Mouse (Mus musculus): ENCODE results near the gene 4921507P07Rik. TPM values are rescaled to one million over a fixed set of nuclear protein-coding genes. Genes with fewer than 3 reads are reported as not detected.
"Not testable (repeated sequence)": the region's sequence is repeated elsewhere in the genome, so short reads cannot be mapped to it uniquely, and the experiment has no call there.

Gene 4921507P07Rik
- total RNA-seq, 1 experiment, result 0.40 TPM

- no peak overlapping the region for H3K4me3 ChIP-seq (ENCODE audit: insufficient read depth in 1 of 2, low read depth in 1 of 2, low read length in 2 of 2, poor library complexity in 1 of 2, severe bottlenecking in 1 of 2)
- no peaks in the 10 kb centered on the region for H3K9me3 ChIP-seq (ENCODE audit: control insufficient read depth, insufficient read depth, low read depth, low read length)
- in situ Hi-C loops (cut with MboI; ENCODE audit: low sequenced_read_pairs in 2 of 2, unreplicated experiment in 2 of 2), result no loop called here
- DNase-seq (ENCODE audit: low read depth, low spot score), result no peak
- H3K4me1 ChIP-seq (ENCODE audit: control insufficient read depth in 2 of 2, insufficient read depth in 2 of 2, low read length in 2 of 2, poor library complexity in 1 of 2), result no peaks in the 10 kb centered on the region
- H3K9ac ChIP-seq (ENCODE audit: insufficient read depth, low read depth, low read length, poor library complexity, severe bottlenecking), result no peak overlapping the region
- no peaks in the 10 kb centered on the region; the same call in 1 of the 2 replicates for H3K36me3 ChIP-seq (ENCODE audit: control insufficient read depth, insufficient read depth, low read length, poor library complexity, severe bottlenecking)
- TF ChIP-seq ZC3H11A (IDR thresholded peaks at IDR 0.05; ENCODE audit: borderline replicate concordance, low read depth, low read length) (no peak), MAFK (IDR thresholded peaks at IDR 0.05; ENCODE audit: insufficient read depth, low read depth, low read length) (no peak), CHD2 (IDR thresholded peaks at IDR 0.05; ENCODE audit: low read depth, low read length) (no peak), HCFC1 (IDR thresholded peaks at IDR 0.05; ENCODE audit: borderline replicate concordance, insufficient read depth, low read length) (no peak), ZNF384 (IDR thresholded peaks at IDR 0.05; ENCODE audit: low read depth, low read length) (no peak)
- no peak overlapping the region for H3K27ac ChIP-seq (ENCODE audit: insufficient read depth, low read depth, low read length, poor library complexity, severe bottlenecking)
These were observed 37.6 kb downstream of the 4921507P07Rik start for GRCm38 (mm10) chr6:50558877-50559276.

GRCm38 (mm10) chr6:50557566-50557965 lies 38.9 kb downstream of the 4921507P07Rik start:
- H3K9ac ChIP-seq (ENCODE audit: insufficient read depth, low read depth, low read length, poor library complexity, severe bottlenecking), result no peak overlapping the region
- TF ChIP-seq HCFC1 (IDR thresholded peaks at IDR 0.05; ENCODE audit: borderline replicate concordance, insufficient read depth, low read length) (no peak), ZC3H11A (IDR thresholded peaks at IDR 0.05; ENCODE audit: borderline replicate concordance, low read depth, low read length) (no peak), CHD2 (IDR thresholded peaks at IDR 0.05; ENCODE audit: low read depth, low read length) (no peak)
- H3K4me1 ChIP-seq (ENCODE audit: control insufficient read depth in 2 of 2, insufficient read depth in 2 of 2, low read length in 2 of 2, poor library complexity in 1 of 2), result no peaks in the 10 kb centered on the region
- H3K36me3 ChIP-seq (ENCODE audit: control insufficient read depth, insufficient read depth, low read length, poor library complexity, severe bottlenecking), result no peaks in the 10 kb centered on the region
- H3K4me3 ChIP-seq (ENCODE audit: insufficient read depth in 1 of 2, low read depth in 1 of 2, low read length in 2 of 2, poor library complexity in 1 of 2, severe bottlenecking in 1 of 2), result no peak overlapping the region
- in situ Hi-C loops (cut with MboI; ENCODE audit: low sequenced_read_pairs in 2 of 2, unreplicated experiment in 2 of 2), result no loop called here
- no peaks in the 10 kb centered on the region for H3K9me3 ChIP-seq (ENCODE audit: control insufficient read depth, insufficient read depth, low read depth, low read length)
- no peak overlapping the region for H3K27ac ChIP-seq (ENCODE audit: insufficient read depth, low read depth, low read length, poor library complexity, severe bottlenecking)
- DNase-seq (ENCODE audit: low read depth, low spot score), result no peak

GRCm38 (mm10) chr6:50554223-50554622 lies 42.2 kb downstream of the 4921507P07Rik start:
- in situ Hi-C loops (cut with MboI; ENCODE audit: low sequenced_read_pairs in 2 of 2, unreplicated experiment in 2 of 2); H3K4me1 ChIP-seq (ENCODE audit: control insufficient read depth in 2 of 2, insufficient read depth in 2 of 2, low read length in 2 of 2, poor library complexity in 1 of 2); H3K9me3 ChIP-seq (ENCODE audit: control insufficient read depth, insufficient read depth, low read depth, low read length); H3K9ac ChIP-seq (ENCODE audit: insufficient read depth, low read depth, low read length, poor library complexity, severe bottlenecking); H3K27ac ChIP-seq (ENCODE audit: insufficient read depth, low read depth, low read length, poor library complexity, severe bottlenecking); H3K4me3 ChIP-seq (ENCODE audit: insufficient read depth in 1 of 2, low read depth in 1 of 2, low read length in 2 of 2, poor library complexity in 1 of 2, severe bottlenecking in 1 of 2); H3K36me3 ChIP-seq (ENCODE audit: control insufficient read depth, insufficient read depth, low read length, poor library complexity, severe bottlenecking); DNase-seq (ENCODE audit: low read depth, low spot score): not testable (repeated sequence)

DNA sequence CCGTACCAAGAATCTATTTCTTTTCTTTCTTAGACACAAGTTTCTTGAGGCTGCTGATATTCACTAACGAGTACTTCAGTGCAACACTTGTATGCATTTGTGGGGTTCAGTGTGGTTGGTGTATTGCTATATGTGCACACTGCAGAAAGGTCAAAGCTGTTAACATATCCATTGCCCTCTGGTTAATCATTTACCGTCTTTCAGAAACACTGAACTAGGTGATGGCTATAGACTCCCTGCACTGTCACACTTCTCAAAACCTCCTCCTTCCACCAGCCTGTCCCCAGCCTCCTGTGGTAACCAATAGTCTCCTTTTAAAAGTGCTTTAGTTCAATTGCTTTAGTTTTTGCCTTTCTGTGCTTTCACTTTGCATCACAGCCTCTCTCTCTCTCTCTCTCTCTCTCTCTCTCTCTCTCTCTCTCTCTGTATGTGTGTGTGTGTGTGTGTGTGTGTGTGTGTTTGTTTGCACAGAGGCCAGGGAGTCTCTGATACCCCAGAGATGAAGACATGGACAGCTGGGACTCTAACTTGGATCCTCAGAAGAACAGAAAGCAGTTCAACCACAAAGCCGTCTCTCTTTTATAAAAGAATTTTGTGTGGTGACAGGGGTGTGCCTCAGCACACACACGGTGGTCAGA lies 43.4 kb downstream of the 4921507P07Rik start:
- TF ChIP-seq ZC3H11A (IDR thresholded peaks at IDR 0.05; ENCODE audit: borderline replicate concordance, low read depth, low read length), result no peak
- TF ChIP-seq MAFK (IDR thresholded peaks at IDR 0.05; ENCODE audit: insufficient read depth, low read depth, low read length), result no peak
- no peak for TF ChIP-seq HCFC1 (IDR thresholded peaks at IDR 0.05; ENCODE audit: borderline replicate concordance, insufficient read depth, low read length)
- no peak for TF ChIP-seq CHD2 (IDR thresholded peaks at IDR 0.05; ENCODE audit: low read depth, low read length)
- TF ChIP-seq ZNF384 (IDR thresholded peaks at IDR 0.05; ENCODE audit: low read depth, low read length), result no peak
- H3K27ac ChIP-seq (ENCODE audit: insufficient read depth, low read depth, low read length, poor library complexity, severe bottlenecking), result no peak overlapping the region
- H3K36me3 ChIP-seq (ENCODE audit: control insufficient read depth, insufficient read depth, low read length, poor library complexity, severe bottlenecking), result no peaks in the 10 kb centered on the region
- in situ Hi-C loops (cut with MboI; ENCODE audit: low sequenced_read_pairs in 2 of 2, unreplicated experiment in 2 of 2), result no loop called here
- H3K9me3 ChIP-seq (ENCODE audit: control insufficient read depth, insufficient read depth, low read depth, low read length), result no peaks in the 10 kb centered on the region
- DNase-seq (ENCODE audit: low read depth, low spot score), result no peak
- no peak overlapping the region for H3K9ac ChIP-seq (ENCODE audit: insufficient read depth, low read depth, low read length, poor library complexity, severe bottlenecking)
- no peaks in the 10 kb centered on the region for H3K4me1 ChIP-seq (ENCODE audit: control insufficient read depth in 2 of 2, insufficient read depth in 2 of 2, low read length in 2 of 2, poor library complexity in 1 of 2)
- H3K4me3 ChIP-seq (ENCODE audit: insufficient read depth in 1 of 2, low read depth in 1 of 2, low read length in 2 of 2, poor library complexity in 1 of 2, severe bottlenecking in 1 of 2), result no peak overlapping the region

DNA sequence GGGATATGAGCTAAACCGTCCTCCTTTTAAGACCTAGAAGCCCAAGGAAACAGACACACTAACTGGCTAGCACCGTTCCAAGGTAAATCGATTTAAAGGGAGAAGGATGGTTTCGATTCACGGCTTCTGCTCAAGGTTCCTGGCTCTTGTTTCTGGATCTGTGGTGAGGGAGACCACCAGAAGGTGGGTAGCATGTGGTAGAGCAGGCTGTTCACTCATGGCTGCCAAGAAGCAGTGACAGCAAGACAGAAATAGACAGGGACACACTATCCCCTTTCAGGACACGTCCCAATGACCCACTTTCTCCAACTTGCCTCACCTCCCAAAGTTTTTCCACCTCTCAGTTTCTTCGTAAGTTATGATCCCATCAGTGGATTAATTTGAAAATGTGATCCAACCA lies 46.6 kb downstream of the 4921507P07Rik start:
- no peak for TF ChIP-seq ZNF384 (IDR thresholded peaks at IDR 0.05; ENCODE audit: low read depth, low read length)
- no peak for TF ChIP-seq HCFC1 (IDR thresholded peaks at IDR 0.05; ENCODE audit: borderline replicate concordance, insufficient read depth, low read length)
- TF ChIP-seq MAFK (IDR thresholded peaks at IDR 0.05; ENCODE audit: insufficient read depth, low read depth, low read length), result no peak
- in situ Hi-C loops (cut with MboI; ENCODE audit: low sequenced_read_pairs in 2 of 2, unreplicated experiment in 2 of 2), result loop anchor here in 1 of 2 experiments (10.0 kb wide), 1 partner anchor 1035 kb away; no protein-coding TSS in a partner anchor

More for the DNA sequence above, 46.6 kb downstream of the 4921507P07Rik start:
- Histone ChIP-seq H3K9me3 (ENCODE audit: control insufficient read depth, insufficient read depth, low read depth, low read length) (no peaks in the 10 kb centered on the region), H3K27ac (ENCODE audit: insufficient read depth, low read depth, low read length, poor library complexity, severe bottlenecking) (no peak overlapping the region), H3K9ac (ENCODE audit: insufficient read depth, low read depth, low read length, poor library complexity, severe bottlenecking) (no peak overlapping the region), H3K4me3 (ENCODE audit: insufficient read depth in 1 of 2, low read depth in 1 of 2, low read length in 2 of 2, poor library complexity in 1 of 2, severe bottlenecking in 1 of 2) (no peak overlapping the region), H3K36me3 (ENCODE audit: control insufficient read depth, insufficient read depth, low read length, poor library complexity, severe bottlenecking) (no peaks in the 10 kb centered on the region), H3K4me1 (ENCODE audit: control insufficient read depth in 2 of 2, insufficient read depth in 2 of 2, low read length in 2 of 2, poor library complexity in 1 of 2) (no peaks in the 10 kb centered on the region)
- no peak for DNase-seq (ENCODE audit: low read depth, low spot score)

Measured in ES-E14 (cell line).